Mouse (Mus musculus): Measurements from ENCODE around the gene Gm10100.
"Not testable (repeated sequence)": the region's sequence is repeated elsewhere in the genome, so short reads cannot be mapped to it uniquely, and the experiment has no call there.

Gene Gm10100

DNA sequence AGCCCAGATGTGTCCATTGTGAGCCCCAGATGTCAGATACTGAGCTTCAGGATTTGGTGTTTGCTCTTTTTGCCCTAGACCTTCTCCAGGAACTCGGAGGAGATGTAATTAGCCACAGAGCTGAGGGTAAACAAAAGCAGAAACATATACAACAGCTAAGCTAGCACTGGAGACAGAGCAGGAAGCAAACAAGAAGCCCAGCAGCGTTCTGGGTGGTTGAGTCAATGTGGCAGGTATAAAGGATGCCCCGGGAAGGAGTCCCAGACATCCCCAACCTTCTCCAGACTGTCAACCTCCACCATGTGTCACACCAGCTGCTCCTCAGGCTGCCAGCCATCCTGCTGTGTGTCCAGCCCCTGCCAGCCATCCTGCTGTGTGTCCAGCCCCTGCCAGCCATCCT lies at the start of gene Gm10100:
TSS of gene Gm10100 (plus strand) at position 301 of the 400 bp plus-strand sequence.
- DNase-seq: no peak

DNA sequence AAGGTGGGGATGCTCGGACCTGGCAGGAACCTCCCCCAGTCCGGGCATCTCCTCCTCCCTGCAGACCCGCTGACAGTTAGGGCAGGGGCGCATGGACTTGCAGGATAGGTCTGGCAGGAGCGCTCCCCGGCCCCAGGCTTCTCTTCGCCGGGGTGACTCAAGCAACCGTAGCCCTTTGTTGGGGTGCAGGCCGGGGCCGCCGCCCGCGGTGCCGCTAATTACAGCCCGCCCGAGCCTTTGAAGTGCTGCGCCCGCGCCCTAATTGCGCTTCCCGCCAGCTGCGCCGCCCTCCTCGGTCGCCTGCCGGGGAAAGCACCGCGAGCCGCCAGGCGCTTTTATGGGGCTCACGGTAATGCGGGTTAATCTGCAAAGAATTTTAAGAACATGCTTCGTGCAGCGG lies 48.7 kb upstream of the Gm10100 start:
- DNase-seq: peak; percentile 58

DNA sequence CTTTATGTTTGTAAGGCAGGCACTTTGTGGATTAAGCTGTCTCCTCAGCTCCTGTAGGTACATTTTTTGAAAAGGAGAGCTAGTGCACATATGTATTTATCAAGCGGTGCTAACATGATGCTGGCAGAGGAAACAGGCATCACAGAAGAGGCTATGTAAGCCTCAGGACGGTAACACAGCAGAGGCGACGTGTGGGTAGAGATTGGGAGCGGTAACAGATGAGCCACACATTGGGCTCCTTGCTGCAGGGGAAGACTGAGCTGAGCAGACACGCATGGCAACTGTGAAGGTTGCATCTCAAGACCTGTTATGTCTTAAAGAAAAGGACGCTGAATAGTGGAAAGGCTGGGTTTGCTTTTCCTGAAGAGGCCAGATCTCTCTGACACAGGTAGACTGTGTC lies 43.3 kb upstream of the Gm10100 start:
- DNase-seq: no peak

DNA sequence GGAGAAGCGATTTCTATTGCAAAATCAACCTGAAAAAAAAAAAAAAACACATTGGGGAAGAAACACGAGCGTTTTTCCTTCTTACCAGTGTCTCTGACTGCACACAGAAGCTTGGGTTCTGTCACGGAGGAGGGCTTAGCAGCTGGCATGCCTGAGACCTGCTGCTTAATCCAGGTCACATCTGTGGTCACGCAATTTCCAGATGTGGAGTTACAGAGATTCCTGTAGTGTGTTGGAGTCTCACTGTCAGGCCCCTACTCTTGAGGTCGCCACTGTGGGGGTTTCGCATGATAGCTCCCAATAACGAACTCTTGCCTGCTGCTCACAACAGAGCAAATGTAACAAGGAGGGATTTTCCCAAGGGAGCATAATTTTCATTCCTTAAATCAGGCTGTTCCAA lies 42.1 kb upstream of the Gm10100 start:
- no peak for DNase-seq

GRCm38 (mm10) chr10:77685895-77686664 lies 40.2 kb upstream of the Gm10100 start, which contains the start of gene Tspear:
Gene Tspear (plus strand): TSS chr10:77686569.
- no peak for DNase-seq

- DNase-seq: no peak
These were observed 39.3 kb upstream of the Gm10100 start for GRCm38 (mm10) chr10:77687021-77687420.

DNA sequence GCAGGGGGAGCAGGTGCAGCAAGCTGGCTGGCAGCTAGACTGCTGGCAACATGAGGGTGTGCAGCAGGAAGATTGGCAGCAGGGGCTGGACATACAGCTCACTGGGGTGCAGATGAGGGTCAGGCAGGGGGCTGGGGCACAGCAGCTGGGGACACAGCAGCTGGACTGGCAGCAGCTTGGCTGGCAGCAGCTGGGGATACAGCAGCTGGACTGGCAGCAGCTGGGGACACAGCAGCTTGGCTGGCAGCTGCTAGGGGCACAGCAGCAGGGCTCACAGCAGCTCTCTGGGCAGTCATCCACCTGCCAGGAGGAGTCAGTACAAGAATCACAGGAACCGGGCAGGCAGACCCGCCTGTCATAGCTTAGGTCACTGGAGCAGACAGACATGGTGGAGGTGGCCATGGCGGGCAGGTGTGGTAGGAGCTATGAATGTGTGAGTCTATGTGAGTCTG lies 35.9 kb upstream of the Gm10100 start, which contains the start of gene Gm19402:
TSS of gene Gm19402 (minus strand) at position 402 of the 452 bp plus-strand sequence.
- not testable (repeated sequence) for DNase-seq

- no peak for DNase-seq
These were observed 29.2 kb upstream of the Gm10100 start, which contains the start of gene Gm9508 for GRCm38 (mm10) chr10:77697133-77697532. Gene Gm9508 (minus strand): TSS chr10:77697233.

DNA sequence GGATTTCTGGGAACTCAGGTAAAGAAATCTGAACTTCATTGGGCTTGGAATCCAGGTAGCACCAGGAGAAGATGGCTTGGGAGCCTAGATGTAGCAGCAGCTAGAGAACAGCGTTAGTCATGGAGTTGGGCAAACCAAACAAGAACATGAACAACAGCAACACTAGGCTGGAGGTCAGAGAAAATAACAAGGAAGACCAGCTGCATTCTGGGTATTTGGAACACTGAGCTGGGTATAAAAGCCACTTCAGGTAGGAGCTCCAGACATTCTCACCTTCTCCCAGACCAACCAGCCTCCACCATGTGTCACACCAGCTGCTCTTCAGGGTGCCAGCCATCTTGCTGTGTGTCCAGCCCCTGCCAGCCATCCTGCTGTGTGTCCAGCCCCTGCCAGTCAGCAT lies 20.0 kb upstream of the Gm10100 start, which contains the start of gene Gm10272:
TSS of gene Gm10272 (plus strand) at position 301 of the 400 bp plus-strand sequence.
- DNase-seq: no peak

- DNase-seq: no peak
These were observed 16.5 kb upstream of the Gm10100 start for GRCm38 (mm10) chr10:77709831-77710230.

DNA sequence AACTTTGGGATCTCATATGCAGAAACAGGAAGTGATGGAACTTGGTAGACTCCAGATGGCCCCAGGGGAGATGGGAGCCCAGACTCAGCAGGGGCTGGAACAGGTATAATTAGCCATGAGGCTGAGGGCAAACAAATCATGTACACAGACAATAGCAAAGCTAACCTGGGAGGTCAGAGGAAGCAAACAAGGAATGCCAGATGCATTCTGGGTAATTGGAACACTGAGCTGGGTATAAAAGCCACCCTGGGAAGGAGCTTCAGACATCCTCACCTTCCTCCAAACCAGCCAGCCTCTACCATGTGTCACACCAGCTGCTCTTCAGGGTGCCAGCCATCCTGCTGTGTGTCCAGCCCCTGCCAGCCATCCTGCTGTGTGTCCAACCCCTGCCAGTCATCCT lies 15.1 kb upstream of the Gm10100 start, which contains the start of gene Gm10024:
TSS of gene Gm10024 (plus strand) at position 301 of the 400 bp plus-strand sequence.
- DNase-seq: not testable (repeated sequence)

DNA sequence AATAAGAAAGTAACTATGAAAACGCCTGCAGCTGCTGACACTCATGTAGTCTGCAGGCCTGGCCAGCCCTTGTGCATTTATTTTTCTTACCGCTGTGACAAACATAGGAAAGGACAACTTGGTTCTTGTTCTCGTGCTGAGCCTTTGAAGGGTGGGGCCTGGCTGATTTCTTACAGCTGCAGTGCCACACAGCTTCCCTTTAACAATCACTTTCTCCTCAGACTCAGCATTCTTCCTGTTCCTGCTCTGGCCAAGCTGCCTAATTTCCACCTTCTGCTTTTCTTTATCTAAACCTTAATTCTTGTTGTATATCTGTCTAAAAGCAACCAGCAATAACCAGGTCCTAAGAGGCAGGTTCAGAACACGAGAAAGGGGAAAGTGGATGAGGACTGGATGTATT lies 12.6 kb upstream of the Gm10100 start:
- no peak for DNase-seq

GRCm38 (mm10) chr10:77715507-77715906 lies 10.8 kb upstream of the Gm10100 start, which contains the start of gene Gm10142:
Gene Gm10142 (plus strand): TSS chr10:77715807.
- DNase-seq: no peak

- DNase-seq: not testable (repeated sequence)
These were observed 6.0 kb upstream of the Gm10100 start, which contains the start of gene Krtap12-1 for GRCm38 (mm10) chr10:77720299-77720698. Gene Krtap12-1 (plus strand): TSS chr10:77720599.

- DNase-seq: peak; percentile 15
These were observed 1.4 kb upstream of the Gm10100 start for GRCm38 (mm10) chr10:77724855-77725254.

DNA sequence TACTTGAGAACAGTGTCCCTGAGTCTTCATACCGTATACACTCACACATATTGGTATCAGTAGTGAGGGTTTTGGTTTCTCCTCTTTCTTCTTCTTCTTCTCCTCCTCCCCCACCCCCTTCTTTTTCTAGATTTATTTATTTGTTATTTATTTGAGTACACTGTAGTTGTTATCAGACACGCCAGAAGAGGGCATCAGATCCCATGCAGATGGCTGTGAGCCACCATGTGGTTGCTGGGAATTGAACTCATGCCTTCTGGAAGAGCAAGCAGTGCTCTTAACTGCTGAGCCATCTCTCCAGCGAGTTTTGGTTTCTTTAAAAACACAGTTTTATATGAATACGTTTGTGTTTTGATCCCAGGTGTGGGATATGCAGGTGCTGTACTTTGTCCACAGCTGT lies 2.0 kb downstream of the Gm10100 start:
- no peak for DNase-seq

DNA sequence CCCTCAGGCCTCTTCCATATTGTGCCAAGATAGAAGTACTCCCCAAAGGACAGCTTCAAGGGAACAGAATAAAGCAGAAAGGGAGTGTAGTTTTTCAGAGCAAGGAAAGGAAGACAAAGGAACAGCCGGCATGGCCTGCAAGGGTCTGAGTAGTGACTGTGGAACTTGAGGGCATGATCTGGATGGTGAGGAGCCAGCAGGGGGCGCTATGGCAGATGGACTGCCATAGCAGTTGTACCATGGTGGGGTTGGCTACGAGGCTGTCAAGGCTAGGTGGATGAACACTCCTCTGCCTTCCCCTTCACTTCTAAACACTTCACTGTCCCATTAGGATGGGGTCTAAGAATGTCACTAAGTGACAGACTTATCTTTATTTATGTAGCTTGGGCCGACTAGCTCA lies 3.0 kb downstream of the Gm10100 start:
- peak; percentile 55 for DNase-seq

DNA sequence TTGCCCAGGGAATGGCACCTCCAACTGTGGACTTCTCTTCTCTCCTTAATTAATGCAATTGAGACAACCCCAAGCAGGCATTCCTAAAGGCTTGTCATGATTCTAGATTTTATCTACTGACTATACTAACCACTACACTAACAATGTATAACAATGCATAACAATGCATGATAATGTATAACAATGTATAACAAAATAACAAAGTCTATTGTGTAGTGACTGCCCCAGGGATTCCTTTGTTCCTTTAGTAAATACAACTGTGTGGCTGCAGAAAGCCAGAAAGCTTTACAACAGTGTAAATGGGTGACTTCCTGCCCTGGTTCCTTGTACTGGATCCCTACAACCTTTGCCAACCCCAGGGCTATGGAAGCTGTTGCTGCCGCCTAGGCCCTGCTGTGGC lies 9.6 kb downstream of the Gm10100 start:
- DNase-seq: no peak

- no peak for DNase-seq
These were observed 12.6 kb downstream of the Gm10100 start for GRCm38 (mm10) chr10:77738929-77739328.

DNA sequence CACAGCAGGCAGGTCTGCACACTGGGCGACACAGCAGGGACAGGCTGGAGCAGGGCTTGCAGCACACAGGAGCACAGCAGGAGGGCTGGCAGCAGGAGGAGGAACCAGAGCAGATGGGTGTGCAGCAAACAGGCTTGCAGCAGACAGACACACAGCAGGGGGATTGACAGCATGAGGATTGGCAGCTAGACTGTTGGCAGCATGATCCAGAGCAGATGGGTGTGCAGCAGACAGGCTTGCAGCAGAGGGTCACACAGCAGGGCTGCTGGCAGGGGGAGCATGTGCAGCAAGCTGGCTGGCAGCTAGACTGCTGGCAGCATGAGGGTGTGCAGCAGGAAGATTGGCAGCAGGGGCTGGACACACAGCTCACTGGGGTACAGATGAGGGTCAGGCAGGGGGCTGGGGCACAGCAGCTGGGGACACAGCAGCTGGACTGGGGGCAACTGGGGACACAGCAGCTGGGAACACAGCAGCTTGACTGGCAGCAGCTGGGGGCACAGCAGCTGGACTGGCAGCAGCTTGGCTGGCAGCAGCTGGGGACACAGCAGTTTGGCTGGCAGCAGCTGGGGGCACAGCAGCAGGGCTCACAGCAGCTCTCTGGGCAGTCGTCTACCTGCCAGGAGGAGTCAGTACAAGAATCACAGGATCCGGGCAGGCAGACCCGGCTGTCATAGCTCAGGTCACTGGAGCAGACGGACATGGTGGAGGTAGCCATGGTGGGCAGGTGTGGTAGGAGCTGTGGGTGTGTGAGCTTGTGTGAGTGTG lies 15.8 kb downstream of the Gm10100 start, which contains the start of gene Gm18596:
TSS of gene Gm18596 (minus strand) at position 715 of the 765 bp plus-strand sequence.
- not testable (repeated sequence) for DNase-seq

DNA sequence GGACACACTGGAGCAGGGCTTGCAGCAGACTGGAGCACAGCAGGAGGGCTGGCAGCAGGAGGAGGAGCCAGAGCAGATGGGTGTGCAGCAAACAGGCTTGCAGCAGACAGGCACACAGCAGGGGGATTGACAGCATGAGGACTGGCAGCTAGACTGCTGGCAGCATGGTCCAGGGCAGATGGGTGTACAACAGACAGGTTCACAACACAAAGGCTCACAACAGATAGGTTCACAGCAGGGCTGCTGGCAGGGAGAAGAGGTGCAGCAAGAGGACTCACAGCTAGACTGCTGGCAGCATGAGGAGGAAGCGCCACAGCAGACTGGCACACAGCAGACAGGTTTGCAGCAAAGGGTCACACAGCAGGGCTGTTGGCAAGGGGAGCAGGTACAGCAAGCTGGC lies 24.4 kb downstream of the Gm10100 start:
- not testable (repeated sequence) for DNase-seq

DNA sequence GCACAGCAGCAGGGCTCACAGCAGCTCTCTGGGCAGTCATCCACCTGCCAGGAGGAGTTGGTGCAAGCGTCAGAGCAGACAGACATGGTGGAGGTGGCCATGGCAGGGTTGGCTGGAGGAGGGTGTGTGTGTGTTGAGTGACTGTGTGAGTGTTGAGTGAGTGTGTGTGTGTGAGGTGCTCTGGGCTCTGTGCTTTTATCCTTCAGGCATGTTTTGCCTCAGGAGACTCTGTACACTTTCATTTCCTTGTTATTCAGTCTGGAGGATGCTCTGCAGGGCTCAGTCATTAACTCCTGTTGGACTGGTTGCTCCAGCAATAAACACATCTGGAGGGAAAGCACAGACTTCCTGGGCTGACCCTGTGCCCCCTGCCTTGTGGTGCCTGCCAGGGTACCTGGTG lies 25.0 kb downstream of the Gm10100 start, which contains the start of gene Gm9736:
TSS of gene Gm9736 (minus strand) at position 101 of the 400 bp plus-strand sequence.
- DNase-seq: not testable (repeated sequence)

- not testable (repeated sequence) for DNase-seq
These were observed 26.0 kb downstream of the Gm10100 start for GRCm38 (mm10) chr10:77752312-77752711.
